Mouse (Mus musculus) heart, postnatal 4 days (tissue): ENCODE measurements at regions not wholly inside any gene's neighbourhood (a gene's known extent, or its start where the extent isn't known, plus 50 kb on each side); places are given as distances from the start of the nearest gene placed in this dataset.
A peak's percentile ranks its signal among the peaks of the same experiment; 100 is the strongest.

Source experiments
- DNase-seq: peaks from one replicate; pipeline ENCODE4 v3.0.0; 2021

DNA sequence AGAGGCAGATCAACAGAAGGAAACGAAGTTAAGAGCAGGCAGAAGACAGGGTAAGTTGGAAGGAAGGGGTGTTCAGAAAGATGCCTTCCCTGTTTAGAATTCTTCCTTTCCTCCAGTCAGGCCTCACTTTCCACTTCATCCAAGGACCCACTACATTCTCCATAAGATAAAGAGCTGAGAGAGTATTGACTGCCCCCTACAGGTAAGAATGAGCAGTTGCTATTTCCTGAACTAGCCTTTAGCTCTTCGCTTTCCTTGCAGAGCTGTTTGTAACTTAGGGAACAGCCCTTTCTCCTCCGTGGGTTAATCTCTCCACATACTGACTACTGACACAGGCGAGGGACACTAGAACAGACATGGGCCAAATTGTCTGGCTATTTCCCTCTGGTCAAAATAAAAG, 273.1 kb downstream of the Atp23 start:
- DNase-seq, result no peak

DNA sequence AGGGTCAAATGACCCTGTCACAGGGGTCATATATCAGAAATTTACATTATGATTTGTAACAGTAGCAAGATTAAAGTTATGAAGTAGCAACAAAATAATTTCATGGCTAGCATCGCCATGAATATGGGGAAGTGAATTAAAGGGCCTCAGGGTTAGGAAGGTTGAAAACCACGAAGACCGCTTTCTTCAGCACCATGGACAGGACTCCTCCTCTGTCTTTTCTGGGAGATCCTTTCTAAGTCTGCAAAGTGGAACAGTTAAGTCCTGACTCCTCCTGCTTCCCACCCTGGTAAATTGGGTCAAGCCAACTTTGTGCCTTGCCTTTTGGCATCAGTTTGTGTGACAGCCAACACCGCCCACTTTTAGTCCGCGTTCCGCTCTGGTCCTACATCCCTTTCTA, 275.7 kb downstream of the Atp23 start:
- peak; percentile 47 for DNase-seq

DNA sequence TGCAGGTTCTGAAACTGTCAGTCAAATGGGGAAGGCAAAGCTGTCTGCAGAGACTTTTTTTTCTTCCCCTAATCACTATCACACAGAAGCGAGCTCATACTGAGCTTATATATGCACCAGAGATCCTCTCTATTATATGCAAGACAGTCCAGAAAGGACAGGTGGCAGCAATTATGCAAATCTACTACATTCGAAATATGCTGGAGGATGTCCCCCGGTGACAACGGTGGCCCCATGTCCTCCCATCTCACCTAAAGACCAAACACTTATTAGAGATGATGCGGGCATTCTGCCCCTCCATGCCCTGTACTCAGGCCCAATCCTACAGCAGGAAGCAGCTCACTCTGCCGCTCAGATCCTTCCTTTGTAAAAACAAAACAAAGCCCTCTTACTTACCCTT, 280.4 kb downstream of the Atp23 start:
- DNase-seq, result no peak

DNA sequence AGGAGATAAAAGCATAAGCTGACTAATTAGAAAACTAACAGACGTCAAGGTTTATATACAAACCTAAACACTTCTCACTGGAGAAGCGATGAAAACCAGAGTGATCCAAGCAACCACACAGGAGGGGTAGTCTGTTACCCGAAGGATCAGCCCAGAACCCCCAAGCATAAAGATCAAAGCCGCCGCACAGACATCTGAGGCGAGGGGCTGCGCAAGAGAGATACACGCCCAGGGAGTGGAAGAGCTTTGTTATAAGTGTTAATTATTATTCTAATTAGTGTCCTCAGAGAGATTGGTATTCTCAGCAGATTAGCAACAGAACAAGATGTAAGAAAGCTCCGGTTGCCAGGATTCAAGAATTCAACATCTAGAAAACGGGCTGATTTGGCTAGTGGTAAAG, 281.2 kb downstream of the Atp23 start:
- no peak for DNase-seq

DNA sequence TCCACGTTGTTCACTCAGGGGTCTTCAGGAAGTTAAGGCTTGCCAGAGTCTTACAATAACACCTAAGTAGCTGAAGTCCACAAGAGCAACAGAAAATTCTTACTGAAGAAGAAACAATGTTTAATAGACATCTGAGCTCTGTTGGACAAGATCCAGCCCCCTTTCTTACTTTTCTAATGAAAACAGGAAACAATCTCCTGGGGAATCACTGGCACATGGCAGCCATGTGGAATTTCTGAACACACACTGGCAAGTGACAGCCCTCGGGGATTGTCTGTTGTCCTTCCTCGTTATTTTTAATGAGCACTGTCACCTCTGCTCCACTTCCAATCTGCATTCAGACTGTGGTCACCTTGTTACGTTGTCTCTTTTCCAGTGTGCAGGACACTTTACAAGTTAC, 288.9 kb downstream of the Atp23 start:
- DNase-seq, result no peak

DNA sequence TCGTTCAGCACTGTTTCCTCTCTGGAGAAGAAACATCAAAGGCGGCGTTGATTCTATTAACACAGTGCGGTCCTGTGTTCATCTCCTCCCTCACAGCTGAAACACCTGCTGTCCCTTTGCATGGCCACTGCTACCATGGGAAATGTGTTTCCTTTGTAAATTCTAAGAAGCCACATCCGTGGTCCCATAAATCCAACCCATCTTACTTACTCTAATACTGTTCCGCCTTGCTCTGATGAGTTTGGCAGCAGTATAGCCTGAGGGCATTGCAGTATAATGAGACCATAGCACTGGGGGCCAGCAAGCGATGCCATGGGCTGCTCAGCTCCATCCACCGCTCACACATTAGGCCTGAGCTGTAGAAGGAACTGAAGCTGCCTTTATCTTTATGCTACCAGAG, 290.6 kb downstream of the Atp23 start:
- DNase-seq, result no peak

DNA sequence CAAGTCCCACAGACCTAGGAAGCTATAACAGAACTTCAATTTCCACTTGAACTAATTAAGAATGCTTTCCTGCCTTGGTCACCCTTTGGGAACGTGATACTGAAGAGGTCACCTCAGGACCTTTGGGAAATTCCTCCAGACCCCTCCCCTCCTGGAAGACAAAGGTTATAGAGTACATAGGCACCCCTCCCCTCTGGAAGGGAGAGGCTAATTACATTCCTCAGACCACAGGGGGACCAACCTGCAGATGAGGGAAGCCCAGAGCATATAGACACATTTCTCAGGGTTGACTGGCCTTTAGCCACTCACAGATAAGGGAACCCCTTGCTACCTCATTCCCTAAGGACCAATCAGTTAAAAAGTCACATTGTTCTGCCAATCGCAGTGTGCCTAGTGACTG, 301.5 kb downstream of the Atp23 start:
- DNase-seq, result no peak

DNA sequence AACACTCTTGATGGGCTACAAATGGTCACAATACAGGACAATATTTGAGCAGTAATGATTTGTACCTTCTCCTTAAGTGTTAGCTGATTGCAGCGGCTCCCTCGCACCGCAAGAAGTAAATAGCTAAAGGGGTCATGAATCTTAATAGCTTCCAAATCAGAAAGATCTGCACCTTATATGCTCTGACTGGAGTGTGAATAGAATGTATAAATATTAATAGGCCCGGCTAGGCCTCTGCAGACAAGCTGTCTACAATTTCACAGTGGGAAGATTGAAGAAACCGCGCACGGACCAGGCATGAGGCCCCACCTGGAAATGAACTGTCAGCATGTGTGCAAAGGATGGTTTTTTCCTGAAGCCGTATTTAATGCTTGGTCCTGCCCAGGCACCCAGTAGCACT, 333.0 kb downstream of the Atp23 start:
- no peak for DNase-seq

DNA sequence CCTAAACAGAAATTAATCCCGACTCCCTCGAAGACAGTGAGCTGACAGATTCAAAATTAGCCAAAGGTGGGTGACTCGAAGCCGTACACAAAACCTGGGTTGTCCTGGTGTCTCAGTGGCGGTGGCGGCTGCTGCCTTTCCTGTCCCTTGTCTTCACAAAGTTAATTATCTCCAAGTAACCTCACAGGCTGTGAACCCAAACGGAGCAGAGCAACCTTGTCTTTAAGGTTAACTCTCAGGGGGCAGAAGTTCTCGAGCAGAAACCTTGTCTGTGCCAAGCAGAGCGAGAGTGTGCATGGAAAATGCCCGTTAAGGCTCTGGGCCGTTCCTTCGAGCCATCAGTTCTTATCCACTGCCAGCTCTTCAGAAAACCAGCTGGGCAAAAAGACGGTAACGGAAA, 335.8 kb downstream of the Atp23 start:
- DNase-seq, result no peak

DNA sequence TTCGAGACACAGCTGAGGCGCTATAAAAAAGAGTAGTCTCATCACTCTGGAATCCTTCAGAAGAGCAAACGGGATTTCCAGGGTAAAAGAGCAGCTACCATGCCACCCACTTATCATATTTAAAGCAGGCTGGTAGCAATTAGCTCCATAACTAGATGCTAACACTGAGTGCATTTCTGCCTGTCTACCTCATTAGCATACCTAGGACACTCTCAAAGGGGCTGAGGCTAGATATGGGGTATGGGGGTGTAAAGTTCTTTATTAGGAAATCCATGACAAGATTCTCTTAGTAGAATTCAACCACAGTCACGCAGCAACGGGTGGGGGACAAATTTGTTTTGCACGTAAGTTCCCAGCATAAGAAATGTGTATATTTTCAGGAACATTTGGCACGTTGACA, 346.1 kb downstream of the Atp23 start:
- no peak for DNase-seq

DNA sequence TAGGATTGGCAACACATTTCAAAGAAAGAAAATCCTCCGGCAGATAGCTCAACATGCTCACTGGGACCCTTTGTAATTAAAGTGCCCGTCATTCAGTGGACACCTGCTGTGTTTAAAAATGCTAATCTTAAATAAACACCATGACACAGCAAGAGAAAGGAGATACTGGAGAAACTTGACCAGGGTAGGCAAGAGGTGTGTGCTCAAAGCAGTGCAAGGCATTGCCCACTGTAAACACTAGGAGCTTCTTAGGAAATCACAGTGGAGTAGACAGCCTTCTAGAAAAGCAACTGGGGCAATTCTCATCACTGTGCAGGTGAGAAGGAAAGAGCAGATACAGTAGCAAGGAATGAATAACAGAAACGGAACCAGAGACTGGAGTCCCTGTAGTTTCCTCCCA, 369.2 kb downstream of the Atp23 start:
- DNase-seq, result no peak

DNA sequence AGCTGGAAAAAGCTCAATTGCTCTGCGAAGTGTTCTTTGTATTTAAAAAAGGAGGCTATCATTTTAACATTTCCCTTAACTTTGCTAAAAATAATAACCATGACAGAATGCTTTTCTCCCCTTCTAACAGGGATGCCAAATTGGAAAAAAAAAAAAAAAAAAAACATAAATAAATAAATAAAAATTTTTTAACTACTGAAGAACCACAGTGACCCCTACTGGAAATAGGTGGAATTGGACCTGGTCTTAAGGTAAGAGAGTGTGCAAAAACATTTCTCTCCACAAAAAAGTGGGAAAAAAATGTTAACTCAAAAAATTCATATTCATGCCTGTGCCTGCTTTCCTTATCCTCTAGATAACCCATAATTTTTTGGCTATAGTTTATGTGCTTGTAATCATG, 369.8 kb downstream of the Atp23 start:
- peak; percentile 36 for DNase-seq

DNA sequence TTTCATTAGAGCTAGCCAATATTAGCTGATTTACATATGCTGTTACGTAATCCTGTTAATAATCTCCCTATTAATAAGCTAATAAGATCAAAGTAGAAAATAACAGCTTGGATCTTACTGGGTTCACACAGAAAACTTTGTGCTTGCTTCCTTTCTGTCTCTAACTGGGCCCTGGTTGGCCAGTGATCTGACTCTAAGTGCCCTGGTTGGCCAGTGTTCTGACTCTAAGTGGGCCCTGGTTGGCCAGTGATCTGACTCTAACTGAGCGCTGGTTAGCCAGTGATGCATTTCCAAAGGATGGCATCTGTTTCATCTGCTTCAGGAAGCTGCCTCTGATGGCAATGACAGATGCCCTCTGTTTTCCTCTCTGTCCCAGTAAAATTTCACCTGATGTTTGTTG, 372.4 kb downstream of the Atp23 start:
- no peak for DNase-seq

DNA sequence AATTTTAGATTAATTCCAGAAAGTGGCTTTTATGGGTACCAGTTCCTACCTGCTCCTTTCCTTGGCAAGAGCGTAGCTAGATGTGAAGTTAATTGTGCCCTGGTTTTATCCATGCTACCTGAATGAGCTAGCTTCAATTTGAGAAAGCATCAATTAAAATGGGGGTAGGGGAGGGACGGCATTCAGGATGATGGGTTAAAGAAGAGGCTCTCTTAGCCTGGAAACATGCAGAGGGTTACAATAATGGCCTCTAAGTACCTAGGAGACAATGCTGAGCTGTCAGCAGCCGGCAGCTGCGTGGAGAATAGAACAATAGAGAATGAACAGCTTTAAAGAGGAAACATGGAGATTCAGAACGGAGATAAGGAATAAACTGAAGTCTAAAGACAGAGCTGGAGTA, 375.0 kb downstream of the Atp23 start:
- no peak for DNase-seq

DNA sequence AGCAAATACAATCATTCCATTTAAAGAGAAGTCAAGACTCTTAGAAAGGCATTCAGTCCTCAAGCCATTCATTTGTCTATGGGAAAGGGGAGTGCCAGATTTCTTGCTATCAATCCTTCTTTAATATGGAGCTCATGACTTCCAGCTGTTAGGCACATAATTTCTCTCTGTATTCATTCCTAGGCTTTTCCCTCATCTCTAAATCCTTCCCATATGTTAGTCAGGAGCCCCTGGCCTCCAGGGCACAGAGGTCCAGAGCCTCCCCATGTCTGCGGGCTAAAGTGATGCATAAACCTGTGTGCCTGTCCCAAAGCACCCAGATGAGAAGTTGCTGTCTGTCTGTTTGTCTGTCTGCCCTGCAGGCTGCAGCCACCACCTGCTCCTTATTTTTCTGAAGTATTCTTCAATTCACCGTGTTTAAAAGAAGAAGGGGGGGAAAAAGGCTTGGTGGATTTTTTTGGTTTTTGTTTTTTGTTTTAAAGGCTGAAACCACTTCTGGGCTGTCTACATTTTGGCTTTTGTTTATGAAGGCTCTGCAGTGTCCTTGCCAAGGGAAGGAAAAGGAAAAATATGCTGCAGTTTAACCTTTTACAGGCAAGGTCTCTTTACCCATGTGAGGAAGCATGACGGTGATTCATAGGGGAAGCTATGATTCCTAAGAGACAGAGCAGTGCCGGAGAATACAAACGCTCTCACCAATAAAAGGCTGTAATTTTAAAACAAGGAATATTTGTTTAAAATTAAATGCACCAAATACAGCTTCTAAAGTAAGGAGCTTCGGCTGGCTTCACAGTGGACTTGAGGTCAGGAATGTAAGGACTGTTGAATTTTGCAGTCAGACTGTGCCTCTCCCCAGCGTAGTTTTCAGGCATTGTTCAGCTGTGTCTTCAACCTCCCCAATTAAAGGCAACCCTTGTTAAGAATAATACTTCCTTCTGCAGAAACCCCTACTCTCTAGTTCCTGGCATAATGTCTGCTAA, 379.0 kb downstream of the Atp23 start:
- DNase-seq, result no peak

DNA sequence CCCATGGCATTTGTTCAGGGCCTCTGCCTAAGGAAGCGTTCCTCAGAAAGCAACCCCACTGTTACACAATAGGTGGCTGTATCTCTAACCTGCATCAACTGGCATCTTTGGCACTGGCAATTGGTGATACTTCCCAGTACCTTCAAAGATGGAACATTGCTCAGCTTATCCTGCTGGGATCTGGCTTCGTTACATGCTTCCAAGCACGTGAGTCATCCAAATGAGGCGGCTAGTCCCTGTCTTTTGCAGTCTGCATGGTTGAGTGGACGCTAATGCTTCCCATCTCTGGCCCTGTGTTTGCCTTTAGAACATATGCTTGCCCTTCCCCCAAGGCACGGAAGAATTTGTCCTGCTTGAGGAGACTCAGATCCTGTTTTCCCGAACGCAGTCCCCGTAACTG, 380.2 kb downstream of the Atp23 start:
- no peak for DNase-seq

DNA sequence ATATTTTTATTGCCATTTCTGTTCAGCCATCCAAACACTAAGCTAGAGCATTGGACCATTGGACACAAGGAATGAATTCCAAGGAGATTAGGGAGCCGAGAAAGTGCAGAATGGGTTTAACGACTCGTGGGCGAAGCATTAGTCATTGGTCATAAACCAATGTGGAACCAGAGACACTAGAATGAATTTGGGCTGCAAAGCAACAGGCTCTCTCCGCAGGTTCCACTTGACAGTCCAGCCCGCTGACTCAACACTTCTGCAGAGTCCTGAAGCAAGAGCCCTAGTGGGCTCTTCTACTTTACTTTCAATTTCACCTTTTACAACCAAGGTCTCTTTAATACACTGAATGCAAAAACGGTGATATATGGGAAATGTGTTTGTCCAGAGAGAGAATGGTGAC, 388.0 kb downstream of the Atp23 start:
- DNase-seq, result no peak

DNA sequence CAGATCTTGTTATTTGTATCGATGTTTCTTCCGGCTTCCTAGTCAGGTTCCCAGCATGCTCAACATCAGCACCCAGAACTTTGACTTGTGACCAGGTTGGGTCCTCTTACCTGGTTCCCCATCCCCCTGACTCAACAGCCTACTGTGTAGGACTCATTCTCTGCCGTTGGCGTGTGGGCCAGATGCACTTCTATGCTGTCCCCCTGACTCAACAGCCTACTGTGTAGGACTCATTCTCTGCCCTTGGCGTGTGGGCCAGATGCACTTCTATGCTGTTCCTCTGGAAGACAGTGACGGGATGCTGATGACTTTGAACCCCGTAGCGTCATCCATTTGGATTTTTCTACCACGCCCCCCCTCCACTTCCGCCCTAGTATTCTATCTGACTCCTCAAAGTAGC, 389.6 kb downstream of the Atp23 start:
- peak; percentile 94 for DNase-seq

DNA sequence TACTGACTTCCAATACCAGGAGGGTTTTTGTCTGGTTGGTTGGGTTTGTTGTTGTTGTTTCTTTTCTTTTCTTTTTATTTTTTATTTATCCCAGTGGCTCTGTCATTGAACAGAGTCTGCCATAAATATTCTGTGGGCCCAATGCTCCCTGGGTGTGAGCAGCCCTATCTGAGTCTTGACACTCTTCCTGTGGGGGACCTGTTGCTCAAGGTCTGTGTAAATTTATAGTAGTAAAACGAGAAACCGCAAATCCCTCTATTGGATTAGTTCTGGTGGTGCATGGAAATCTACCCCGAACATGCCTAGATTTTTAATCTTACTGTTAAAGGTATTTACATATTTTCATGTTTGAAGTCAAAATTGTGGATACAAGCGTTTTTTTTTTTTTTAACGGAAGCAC, 395.2 kb downstream of the Atp23 start:
- no peak for DNase-seq

DNA sequence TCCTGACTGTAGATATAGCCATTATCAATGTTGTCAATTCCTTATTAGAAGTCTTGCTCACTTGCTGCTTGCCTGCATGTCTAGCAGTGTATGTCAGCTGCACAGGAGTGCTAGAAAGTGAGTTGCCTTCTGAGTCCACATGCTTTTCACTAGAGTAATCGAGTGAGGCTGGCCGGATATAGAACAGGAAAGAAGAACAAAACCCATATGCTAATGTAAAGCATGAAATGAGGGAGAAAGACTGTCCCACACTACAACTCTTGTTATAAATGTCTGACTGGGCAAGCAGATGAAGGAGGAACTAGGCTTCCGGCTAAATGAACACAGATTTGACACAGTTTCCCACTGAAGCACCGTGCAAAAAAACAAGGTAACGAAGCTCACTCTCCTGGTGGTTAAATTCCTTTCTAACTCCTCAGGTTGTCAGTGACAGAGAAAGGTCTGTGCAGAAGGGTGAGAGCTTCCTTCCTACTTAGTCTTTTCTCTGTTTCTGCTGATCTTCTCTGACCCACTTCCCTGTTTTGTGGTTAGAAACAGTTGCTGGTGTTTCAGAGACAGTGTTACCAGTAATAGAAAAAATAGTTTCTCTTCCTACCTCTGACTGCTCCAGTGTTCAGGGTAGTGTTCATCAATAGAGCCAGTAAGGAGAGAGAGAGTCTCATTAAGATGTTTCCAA, 399.0 kb downstream of the Atp23 start:
- no peak for DNase-seq

DNA sequence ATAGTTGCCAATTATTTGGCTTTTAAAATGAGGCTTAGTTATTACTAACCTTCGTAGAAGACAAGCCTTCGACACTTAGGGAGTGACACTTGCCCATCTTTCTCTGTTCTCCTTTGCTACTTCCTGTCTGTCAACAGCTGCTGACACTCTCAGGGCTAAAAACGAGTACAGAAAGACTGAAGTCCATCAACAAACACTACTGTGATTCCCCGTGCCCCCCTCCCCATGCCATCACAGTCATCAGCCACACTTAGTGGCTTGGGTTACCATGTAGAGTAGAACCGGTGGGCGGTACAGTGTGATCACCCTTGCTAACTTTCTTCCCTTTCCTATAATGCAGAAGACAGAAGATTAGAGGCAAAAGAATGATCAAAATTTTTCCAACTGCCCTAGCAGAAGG, 402.4 kb downstream of the Atp23 start:
- DNase-seq, result no peak

DNA sequence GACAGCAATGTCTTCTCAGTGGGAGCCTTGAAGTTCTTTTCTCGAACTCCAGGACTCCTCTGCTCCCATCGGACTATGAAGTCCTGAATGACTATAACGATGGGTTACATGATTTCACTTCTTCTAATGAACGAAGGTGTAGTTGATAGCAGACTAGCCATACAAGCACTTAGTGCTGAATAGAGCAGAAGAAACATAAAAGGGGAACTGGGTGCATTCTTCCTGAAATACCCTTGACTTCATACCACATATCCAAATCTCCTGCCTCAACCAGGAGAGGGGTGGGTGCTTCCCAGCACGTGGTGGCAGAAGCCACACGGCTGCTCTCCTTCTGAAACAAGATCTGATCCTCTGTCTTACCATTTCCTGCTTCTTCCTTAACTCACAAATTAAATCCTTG, 407.4 kb downstream of the Atp23 start:
- DNase-seq, result no peak

DNA sequence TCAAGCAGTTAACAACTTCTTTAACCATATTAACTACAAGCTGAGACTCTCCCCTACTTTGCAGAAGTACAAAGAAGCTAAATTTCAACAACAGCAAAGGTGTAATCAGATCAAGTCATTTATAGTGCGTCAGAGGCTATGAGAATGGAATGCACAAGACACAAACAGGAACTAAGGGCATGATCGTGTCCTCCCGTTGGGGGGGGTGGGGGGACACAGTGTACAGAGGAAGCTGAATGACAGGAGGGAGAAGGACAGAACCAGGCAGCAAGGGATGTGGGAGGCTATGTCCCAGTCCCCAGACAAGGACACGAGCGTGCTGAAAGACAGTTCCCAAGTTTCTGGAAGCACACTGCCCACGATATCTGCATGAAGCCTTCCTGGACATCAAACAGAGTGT, 408.9 kb downstream of the Atp23 start:
- no peak for DNase-seq

DNA sequence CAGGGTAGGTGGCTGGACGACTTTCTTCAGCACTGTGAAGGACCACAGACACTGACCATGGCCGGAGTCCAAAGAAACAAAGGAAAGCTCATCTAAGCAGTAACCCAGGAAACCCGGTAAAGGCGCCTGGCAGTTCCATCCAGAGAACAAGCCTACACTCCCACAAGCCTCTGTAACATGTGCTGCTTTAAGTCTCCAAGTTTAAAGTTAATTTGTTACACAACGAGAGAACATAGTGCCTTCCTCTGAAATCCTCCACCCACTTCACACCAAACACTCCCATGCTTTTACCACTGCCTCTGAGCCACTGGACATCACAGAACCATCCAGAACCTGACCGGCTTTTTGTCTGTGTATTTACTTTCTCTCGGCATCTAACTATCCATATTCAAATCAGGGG, 416.0 kb downstream of the Atp23 start:
- DNase-seq, result no peak
